Mouse (Mus musculus): ENCODE data around the gene Tubb3. TPM values are rescaled to one million over a fixed set of nuclear protein-coding genes. Genes with fewer than 3 reads are reported as not detected.
A peak's percentile ranks its signal among the peaks of the same experiment; 100 is the strongest.

The Tubb3 gene
- polyA plus RNA-seq, 1 experiment from 2014 or later = 2,004 TPM

- H3K9me3 ChIP-seq (ENCODE audit: control insufficient read depth, low read length) = no peaks in the 10 kb centered on the region
- no peaks in the 10 kb centered on the region for H3K27me3 ChIP-seq (replicated peaks; ENCODE audit: control insufficient read depth, insufficient read depth, low read length)
- H3K9ac ChIP-seq (replicated peaks; ENCODE audit: low read depth, low read length) = no peak overlapping the region
- H3K36me3 ChIP-seq (ENCODE audit: control insufficient read depth, insufficient read depth) = peaks cover 35% of the 10 kb centered on the region
- no peak for ATAC-seq
- peaks cover 20% of the 10 kb centered on the region for H3K4me1 ChIP-seq (replicated peaks; ENCODE audit: control insufficient read depth, insufficient read depth, low read length)
- H3K4me2 ChIP-seq (ENCODE audit: low read length) = no peak overlapping the region
- WGBS = 94% methylated on average over 4 of the region's 4 CpGs
- H3K27ac ChIP-seq (ENCODE audit: low read length) = no peak overlapping the region
- no peak overlapping the region for H3K4me3 ChIP-seq (replicated peaks; ENCODE audit: low read length)
Observed at GRCm38 (mm10) chr8:123419711-123420110, 8.5 kb downstream of the Tubb3 start.

- Histone ChIP-seq H3K9ac (replicated peaks; ENCODE audit: low read depth, low read length) (no peak overlapping the region), H3K4me1 (replicated peaks; ENCODE audit: control insufficient read depth, insufficient read depth, low read length) (peaks cover 19% of the 10 kb centered on the region), H3K27ac (ENCODE audit: low read length) (no peak overlapping the region), H3K9me3 (ENCODE audit: control insufficient read depth, low read length) (no peaks in the 10 kb centered on the region), H3K36me3 (ENCODE audit: control insufficient read depth, insufficient read depth) (peaks cover 35% of the 10 kb centered on the region), H3K27me3 (replicated peaks; ENCODE audit: control insufficient read depth, insufficient read depth, low read length) (no peaks in the 10 kb centered on the region), H3K4me2 (ENCODE audit: low read length) (no peak overlapping the region), H3K4me3 (replicated peaks; ENCODE audit: low read length) (no peak overlapping the region)
- 0 out of 2 replicates have a peak, but pooled peaks have one; percentile 29 for ATAC-seq
- 93% methylated on average over 34 of the region's 34 CpGs for WGBS
Observed at GRCm38 (mm10) chr8:123420525-123421281, 9.5 kb downstream of the Tubb3 start.

GRCm38 (mm10) chr8:123421325-123421724, 10.1 kb downstream of the Tubb3 start:
- Histone ChIP-seq H3K4me1 (replicated peaks; ENCODE audit: control insufficient read depth, insufficient read depth, low read length) (peaks cover 14% of the 10 kb centered on the region), H3K27ac (ENCODE audit: low read length) (no peak overlapping the region), H3K27me3 (replicated peaks; ENCODE audit: control insufficient read depth, insufficient read depth, low read length) (no peaks in the 10 kb centered on the region), H3K9me3 (ENCODE audit: control insufficient read depth, low read length) (no peaks in the 10 kb centered on the region; the same call in 1 of the 2 replicates), H3K36me3 (ENCODE audit: control insufficient read depth, insufficient read depth) (peaks cover 35% of the 10 kb centered on the region), H3K4me2 (ENCODE audit: low read length) (no peak overlapping the region), H3K9ac (replicated peaks; ENCODE audit: low read depth, low read length) (no peak overlapping the region), H3K4me3 (replicated peaks; ENCODE audit: low read length) (no peak overlapping the region)
- ATAC-seq = no peak
- 88% methylated on average over 19 of the region's 19 CpGs for WGBS

DNA sequence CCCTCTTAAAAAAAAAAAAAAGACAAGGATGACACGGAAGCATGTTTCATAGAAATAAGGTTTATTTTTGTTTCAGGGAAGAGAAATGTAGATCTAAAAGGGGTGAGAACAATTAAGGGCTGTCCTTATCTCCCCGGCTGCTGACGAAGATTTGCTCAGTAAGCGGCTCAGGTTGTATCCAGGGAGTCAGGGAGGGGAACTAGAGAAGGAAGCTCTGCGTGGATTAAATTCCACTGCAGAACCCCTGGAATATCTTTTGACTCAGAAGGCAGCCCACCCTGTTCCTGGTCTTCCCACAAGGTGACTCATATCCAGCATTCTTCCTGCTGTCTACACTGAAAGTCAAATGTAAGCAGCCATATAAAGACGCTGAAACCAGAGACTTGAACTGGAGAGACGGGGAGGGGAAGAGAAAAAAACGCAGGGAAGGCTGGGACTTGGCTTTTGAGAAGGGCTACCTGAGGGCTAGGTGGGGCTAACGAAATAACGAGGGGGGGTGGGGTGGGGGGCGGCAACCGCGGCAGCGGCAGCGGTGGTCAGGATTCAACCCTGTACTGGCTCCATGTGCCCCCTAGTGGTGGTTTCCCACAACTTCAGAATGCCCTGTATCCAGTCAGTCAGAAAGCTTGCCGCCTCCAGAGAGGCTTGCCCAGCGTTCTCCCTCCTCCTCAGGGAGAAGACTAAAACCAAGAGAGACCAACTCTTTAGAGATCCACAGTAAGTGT, 11.0 kb downstream of the Tubb3 start:
- no peak overlapping the region for H3K4me3 ChIP-seq (replicated peaks; ENCODE audit: low read length)
- peaks cover 5% of the 10 kb centered on the region; the same call in 1 of the 2 replicates for H3K9me3 ChIP-seq (ENCODE audit: control insufficient read depth, low read length)
- WGBS = 17% methylated on average over 16 of the region's 17 CpGs
- ATAC-seq = peak; percentile 71
- H3K36me3 ChIP-seq (ENCODE audit: control insufficient read depth, insufficient read depth) = peaks cover 35% of the 10 kb centered on the region
- H3K9ac ChIP-seq (replicated peaks; ENCODE audit: low read depth, low read length) = no peak overlapping the region
- H3K4me2 ChIP-seq (ENCODE audit: low read length) = no peak overlapping the region
- H3K27ac ChIP-seq (ENCODE audit: low read length) = no peak overlapping the region
- peaks cover 5% of the 10 kb centered on the region for H3K4me1 ChIP-seq (replicated peaks; ENCODE audit: control insufficient read depth, insufficient read depth, low read length)
- no peaks in the 10 kb centered on the region for H3K27me3 ChIP-seq (replicated peaks; ENCODE audit: control insufficient read depth, insufficient read depth, low read length)

DNA sequence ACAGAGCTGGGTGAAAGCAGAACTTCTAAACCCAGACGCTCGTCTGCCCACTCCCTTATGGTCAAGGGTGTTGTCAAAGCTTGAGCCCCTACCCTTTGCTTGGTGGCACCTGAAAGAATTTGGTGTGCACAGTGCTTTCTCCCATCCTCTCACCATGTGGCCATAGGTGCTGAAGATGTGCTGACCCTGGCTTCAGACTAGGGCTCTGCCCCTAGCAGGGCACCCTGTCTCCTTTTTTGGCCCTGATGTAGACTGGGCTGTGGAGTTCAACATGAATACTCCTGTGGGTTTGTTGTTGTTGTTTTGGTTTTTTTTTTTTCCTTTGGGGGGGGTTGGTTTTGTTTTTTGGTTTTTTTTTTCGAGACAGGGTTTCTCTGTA, 11.5 kb downstream of the Tubb3 start:
- Histone ChIP-seq H3K27me3 (replicated peaks; ENCODE audit: control insufficient read depth, insufficient read depth, low read length) (no peaks in the 10 kb centered on the region), H3K4me2 (ENCODE audit: low read length) (no peak overlapping the region), H3K4me1 (replicated peaks; ENCODE audit: control insufficient read depth, insufficient read depth, low read length) (peaks cover 2% of the 10 kb centered on the region; the same call in 1 of the 2 replicates), H3K27ac (ENCODE audit: low read length) (no peak overlapping the region), H3K9me3 (ENCODE audit: control insufficient read depth, low read length) (peaks cover 9% of the 10 kb centered on the region), H3K9ac (replicated peaks; ENCODE audit: low read depth, low read length) (no peak overlapping the region), H3K36me3 (ENCODE audit: control insufficient read depth, insufficient read depth) (peaks cover 35% of the 10 kb centered on the region), H3K4me3 (replicated peaks; ENCODE audit: low read length) (no peak overlapping the region)
- 27% methylated on average over 3 of the region's 3 CpGs for WGBS
- ATAC-seq = peak; percentile 21

DNA sequence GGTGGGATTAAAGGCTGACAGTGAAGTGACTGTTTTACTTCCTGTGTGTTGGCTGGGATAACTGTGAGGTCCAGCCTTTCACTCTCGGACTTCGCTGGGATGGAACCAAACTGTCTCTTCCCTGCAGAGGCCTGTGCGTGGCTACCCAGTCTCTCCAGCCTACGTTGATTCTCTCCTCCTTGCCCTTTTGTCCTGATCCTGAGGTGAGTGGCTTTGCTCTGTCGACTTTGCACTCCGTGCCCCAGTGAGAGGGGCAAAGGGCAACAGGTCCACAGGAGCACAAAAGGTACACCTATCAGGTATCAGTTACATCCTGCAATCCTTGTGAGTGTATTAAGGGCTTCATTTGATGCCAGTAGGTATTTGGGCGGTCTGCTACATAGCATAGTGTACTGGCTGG, 12.2 kb downstream of the Tubb3 start, which contains the start of gene Def8:
Def8 (plus strand) TSS at position 87 of the 400 bp plus-strand sequence.
- 87% methylated on average over 7 of the region's 7 CpGs for WGBS
- Histone ChIP-seq H3K9ac (replicated peaks; ENCODE audit: low read depth, low read length) (no peak within 1 kb of the TSS), H3K27me3 (replicated peaks; ENCODE audit: control insufficient read depth, insufficient read depth, low read length) (no peaks in the 10 kb centered on the region), H3K36me3 (ENCODE audit: control insufficient read depth, insufficient read depth) (peaks cover 31% of the 10 kb centered on the region), H3K27ac (ENCODE audit: low read length) (no peak within 1 kb of the TSS), H3K4me1 (replicated peaks; ENCODE audit: control insufficient read depth, insufficient read depth, low read length) (peaks cover 2% of the 10 kb centered on the region; the same call in 1 of the 2 replicates), H3K4me3 (replicated peaks; ENCODE audit: low read length) (no peak within 1 kb of the TSS), H3K4me2 (ENCODE audit: low read length) (no peak within 1 kb of the TSS), H3K9me3 (ENCODE audit: control insufficient read depth, low read length) (peaks cover 16% of the 10 kb centered on the region)
- ATAC-seq = no peak

- no peaks in the 10 kb centered on the region for H3K27me3 ChIP-seq (replicated peaks; ENCODE audit: control insufficient read depth, insufficient read depth, low read length)
- 97% methylated on average over 27 of the region's 27 CpGs for WGBS
Observed at GRCm38 (mm10) chr8:123426511-123427509, 15.6 kb downstream of the Tubb3 start.

DNA sequence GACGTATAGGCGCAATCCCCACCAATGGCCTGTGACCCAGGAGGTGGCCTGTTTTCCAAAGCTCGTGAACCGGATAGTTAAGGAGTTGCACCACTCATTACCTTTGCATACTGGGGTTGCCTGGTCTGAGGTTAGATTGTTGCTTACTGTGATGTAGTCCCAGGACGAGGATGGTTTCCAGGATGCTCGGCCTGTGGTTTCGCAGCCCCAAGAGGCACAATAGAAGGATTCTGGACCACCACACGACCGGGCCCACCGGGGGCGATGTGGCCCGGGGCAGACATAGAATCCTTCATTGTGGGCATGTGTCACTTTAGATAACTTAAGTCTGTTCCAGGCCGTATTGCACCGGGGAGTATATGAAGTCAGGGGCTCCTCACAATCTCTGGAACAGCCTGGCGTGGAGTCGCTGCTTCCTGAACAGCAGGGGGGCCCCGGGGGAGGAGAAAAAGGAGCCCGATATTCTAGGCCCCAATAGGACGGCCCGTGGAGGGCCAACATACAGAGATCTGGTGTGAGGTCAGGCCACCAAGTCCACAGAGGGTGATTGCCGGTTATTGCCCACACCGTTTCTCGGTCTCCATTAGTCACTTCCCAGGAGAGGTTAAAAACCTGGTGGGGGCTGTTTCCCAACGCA, 16.5 kb downstream of the Tubb3 start:
- Histone ChIP-seq H3K27ac (ENCODE audit: low read length) (no peak overlapping the region), H3K9ac (replicated peaks; ENCODE audit: low read depth, low read length) (no peak overlapping the region), H3K9me3 (ENCODE audit: control insufficient read depth, low read length) (peaks cover 27% of the 10 kb centered on the region), H3K4me3 (replicated peaks; ENCODE audit: low read length) (no peak overlapping the region), H3K4me1 (replicated peaks; ENCODE audit: control insufficient read depth, insufficient read depth, low read length) (no peaks in the 10 kb centered on the region), H3K4me2 (ENCODE audit: low read length) (no peak overlapping the region), H3K27me3 (replicated peaks; ENCODE audit: control insufficient read depth, insufficient read depth, low read length) (no peaks in the 10 kb centered on the region), H3K36me3 (ENCODE audit: control insufficient read depth, insufficient read depth) (peaks cover 4% of the 10 kb centered on the region; the same call in 1 of the 2 replicates)
- no peak for ATAC-seq
- 95% methylated on average over 24 of the region's 24 CpGs for WGBS

More at GRCm38 (mm10) chr8:123426511-123427509, 15.6 kb downstream of the Tubb3 start:
- no peak for ATAC-seq
- no peak overlapping the region for H3K4me3 ChIP-seq (replicated peaks; ENCODE audit: low read length)
- peaks cover 9% of the 10 kb centered on the region; the same call in 1 of the 2 replicates for H3K36me3 ChIP-seq (ENCODE audit: control insufficient read depth, insufficient read depth)
- no peak overlapping the region for H3K27ac ChIP-seq (ENCODE audit: low read length)
- H3K4me1 ChIP-seq (replicated peaks; ENCODE audit: control insufficient read depth, insufficient read depth, low read length) = peaks cover 2% of the 10 kb centered on the region; the same call in 1 of the 2 replicates
- H3K9ac ChIP-seq (replicated peaks; ENCODE audit: low read depth, low read length) = no peak overlapping the region
- H3K9me3 ChIP-seq (ENCODE audit: control insufficient read depth, low read length) = peaks cover 27% of the 10 kb centered on the region
- no peak overlapping the region for H3K4me2 ChIP-seq (ENCODE audit: low read length)

Data from forebrain, embryonic 16.5 days (tissue).